In genomic region chr4:97778211-97779002, GRCm38 (mm10) we compare ENCODE assay signal across 8 mouse cellular contexts. TPM values are rescaled to one million over a fixed set of nuclear protein-coding genes. Genes with fewer than 3 reads are reported as not detected.
DNase-seq lines count a peak whose midpoint lies in the region; ATAC-seq and TF ChIP-seq lines count a peak whose summit lies in the region.

No protein-coding gene starts in this region.

- peak overlapping the region; percentile 93 for H3K27ac ChIP-seq in kidney, postnatal 0 days
- H3K27ac ChIP-seq in midbrain, embryonic 14.5 days (replicated peaks; ENCODE audit: low read depth, low read length), result peak overlapping the region; percentile 84

- H3K27me3 ChIP-seq in kidney, postnatal 0 days (ENCODE audit: insufficient read depth, low read length), result no peaks in the 10 kb centered on the region; the same call in 1 of the 2 replicates
- peaks cover 46% of the 10 kb centered on the region for H3K27me3 ChIP-seq in midbrain, embryonic 14.5 days (ENCODE audit: control insufficient read depth, insufficient read depth, low read length)

- no peaks in the 10 kb centered on the region for H3K9me3 ChIP-seq in kidney, postnatal 0 days (replicated peaks; ENCODE audit: low read length)
- H3K9me3 ChIP-seq in midbrain, embryonic 14.5 days (ENCODE audit: control insufficient read depth, low read length), result no peaks in the 10 kb centered on the region

- H3K36me3 ChIP-seq in kidney, postnatal 0 days (ENCODE audit: insufficient read depth, low read length), result 0 out of 2 replicates have a peak, but pooled peaks cover 1% of the 10 kb centered on the region
- H3K36me3 ChIP-seq in midbrain, embryonic 14.5 days (ENCODE audit: control insufficient read depth, insufficient read depth, low read length), result peaks cover 3% of the 10 kb centered on the region; the same call in 1 of the 2 replicates

- 0 out of 2 replicates have a peak, but pooled peaks have one; percentile 8 for ATAC-seq in kidney, postnatal 0 days (replicated peaks; ENCODE audit: low FRiP score, low read depth)
- peak; percentile 28; the same call in 1 of the 2 replicates for ATAC-seq in midbrain, embryonic 14.5 days (ENCODE audit: low FRiP score, low TSS enrichment)

- DNase-seq in cerebellum, adult 18-20 months, result peak; percentile 40 to 74
- DNase-seq in cerebellum, adult 11 months, result no peak
- peak; percentile 39 for DNase-seq in thymus, postnatal 4 days
- DNase-seq in thymus, adult 18-20 months, result no peak
- DNase-seq in gastrocnemius, postnatal 36 days, result peak; percentile 32 to 49
- no peak for DNase-seq in kidney, postnatal 0 days (ENCODE audit: low spot score)
- peak; percentile 57 for DNase-seq in midbrain, embryonic 14.5 days
- DNase-seq in right cerebral cortex, adult 2 months (ENCODE audit: low spot score in 2 of 2), result no peak

- intact Hi-C loops in gastrocnemius, postnatal 36 days (cut with DNase I), result loop anchor here (2.0 to 10.0 kb wide), 3 partner anchors 28 to 224 kb away; no protein-coding TSS in a partner anchor

- under 1% methylated on average over 88 of the region's 94 CpGs for WGBS in kidney, postnatal 0 days
- 0% methylated on average over 87 of the region's 94 CpGs for WGBS in midbrain, embryonic 14.5 days

- no peaks in the 10 kb centered on the region; the same call in 1 of the 2 replicates for H3K4me1 ChIP-seq in kidney, postnatal 0 days (replicated peaks; ENCODE audit: insufficient read depth, low read length)
- peaks cover 6% of the 10 kb centered on the region; the same call in 1 of the 2 replicates for H3K4me1 ChIP-seq in midbrain, embryonic 14.5 days (ENCODE audit: control insufficient read depth, insufficient read depth, low read length)

- TF ChIP-seq CTCF in kidney, postnatal 0 days (IDR thresholded peaks at IDR 0.05; ENCODE audit: low read depth), result no peak

- peak overlapping the region; percentile 89 for H3K4me2 ChIP-seq in kidney, postnatal 0 days (ENCODE audit: low read length)
- peak overlapping the region; percentile 90 for H3K4me2 ChIP-seq in midbrain, embryonic 14.5 days (ENCODE audit: low read length)

- peak overlapping the region; percentile 95 for H3K4me3 ChIP-seq in kidney, postnatal 0 days (replicated peaks; ENCODE audit: low read depth, low read length)
- peak overlapping the region; percentile 75 for H3K4me3 ChIP-seq in midbrain, embryonic 14.5 days (replicated peaks; ENCODE audit: low read depth, low read length)

- peak overlapping the region; percentile 94 for H3K9ac ChIP-seq in kidney, postnatal 0 days (ENCODE audit: low read depth, low read length)
- peak overlapping the region; percentile 80 for H3K9ac ChIP-seq in midbrain, embryonic 14.5 days (replicated peaks; ENCODE audit: low read length)

RNA-seq across cellular contexts. Expression of gene E130114P18Rik, which starts 0.5 kb away (rescaled TPM):
- under 1 TPM in 1 of 2 experiments, not detected in 1; 0.26 TPM for total RNA-seq in gastrocnemius, postnatal 36 days (2021)
- polyA plus RNA-seq in kidney, postnatal 0 days (2015; fragmentation: Nextera tagmentation; extraction: Ambion mirVana), result 0.38 and 0.71 TPM in 2 replicates
- polyA plus RNA-seq in midbrain, embryonic 14.5 days (2014; fragmentation: Nextera tagmentation; extraction: Ambion mirVana), result 22.4 and 23.6 TPM in 2 replicates

RNA-seq across cellular contexts. Expression of gene Nfia, which starts 5.9 kb away (rescaled TPM):
- total RNA-seq in gastrocnemius, postnatal 36 days (2021), result 10 to 100 TPM; 56.2 to 61.5 TPM
- 25.9 and 29.1 TPM in 2 replicates for polyA plus RNA-seq in kidney, postnatal 0 days (2015; fragmentation: Nextera tagmentation; extraction: Ambion mirVana)
- 30.1 and 37.2 TPM in 2 replicates for polyA plus RNA-seq in midbrain, embryonic 14.5 days (2014; fragmentation: Nextera tagmentation; extraction: Ambion mirVana)

Comparison
In these comparisons a context has a peak if more than half of its experiments do, and no peak if none do; other contexts are left out.
1. DNase-seq: peak in cerebellum, adult 18-20 months (2 of 2), thymus, postnatal 4 days (single experiment), gastrocnemius, postnatal 36 days (2 of 2) and midbrain, embryonic 14.5 days (single experiment); none in cerebellum, adult 11 months (single experiment), thymus, adult 18-20 months (0 of 2), kidney, postnatal 0 days (single experiment) and right cerebral cortex, adult 2 months (0 of 2).
2. RNA of gene E130114P18Rik, which starts 0.5 kb away (polyA plus RNA-seq): 22.4 to 23.6 TPM in midbrain, embryonic 14.5 days; 0.38 to 0.71 TPM in kidney, postnatal 0 days; every median in the first group is over 10 times any median in the second.